Mouse (Mus musculus) testis, adult 2 months (tissue): Measurements from ENCODE around the gene 1700018B08Rik. TPM values are rescaled to one million over a fixed set of nuclear protein-coding genes. Genes with fewer than 3 reads are reported as not detected.

ENCODE experiments used
- H3K27ac ChIP-seq: fragments of 200-500 bp; 2 replicates; pipeline ENCODE4 v1.5.1; 2012; ENCODE audit warnings: low read depth, low read length; ENCODE audit not compliant: control insufficient read depth, insufficient read depth
- H3K27me3 ChIP-seq: fragments of 200-500 bp; 2 replicates; pipeline ENCODE4 v1.6.1; 2012; ENCODE audit warnings: mild to moderate bottlenecking, low read length, moderate library complexity; ENCODE audit not compliant: control insufficient read depth, insufficient read depth
- H3K36me3 ChIP-seq: fragments of 200-500 bp; 2 replicates; pipeline ENCODE4 v1.6.1; 2012; ENCODE audit warnings: mild to moderate bottlenecking, low read length; ENCODE audit not compliant: control insufficient read depth, insufficient read depth
- H3K4me1 ChIP-seq: fragments of 200-500 bp; 2 replicates; pipeline ENCODE4 v1.6.1; 2012; ENCODE audit warnings: low read length; ENCODE audit not compliant: control insufficient read depth, insufficient read depth
- H3K4me3 ChIP-seq: fragments of 200-500 bp; 2 replicates; pipeline ENCODE4 v1.5.1; 2012; ENCODE audit warnings: low read depth, mild to moderate bottlenecking, low read length, moderate library complexity, mixed read lengths; ENCODE audit not compliant: control insufficient read depth
- CTCF ChIP-seq: fragments of 200-500 bp; IDR thresholded peaks from 2 replicates; pipeline ENCODE4 v1.5.1; 2012; ENCODE audit warnings: low read depth, mild to moderate bottlenecking, inconsistent platforms, low read length, moderate library complexity; ENCODE audit not compliant: control insufficient read depth, insufficient read depth, insufficient replicate concordance
- POLR2A ChIP-seq: fragments of 200-500 bp; IDR thresholded peaks from 2 replicates; pipeline ENCODE4 v1.6.1; 2012; ENCODE audit warnings: low read depth, mild to moderate bottlenecking, inconsistent platforms, low read length, moderate library complexity; ENCODE audit not compliant: control insufficient read depth
- polyA plus RNA-seq: library from polyadenylated mRNA; depleted of rRNA; stranded (reverse); fragments of >200 nt; gene quantifications from 2 replicates; pipeline ENCODE4 v1.2.3, GENCODE M21; 2012; rRNA removed

1700018B08Rik gene
- polyA plus RNA-seq, 1 experiment = 438 TPM

DNA sequence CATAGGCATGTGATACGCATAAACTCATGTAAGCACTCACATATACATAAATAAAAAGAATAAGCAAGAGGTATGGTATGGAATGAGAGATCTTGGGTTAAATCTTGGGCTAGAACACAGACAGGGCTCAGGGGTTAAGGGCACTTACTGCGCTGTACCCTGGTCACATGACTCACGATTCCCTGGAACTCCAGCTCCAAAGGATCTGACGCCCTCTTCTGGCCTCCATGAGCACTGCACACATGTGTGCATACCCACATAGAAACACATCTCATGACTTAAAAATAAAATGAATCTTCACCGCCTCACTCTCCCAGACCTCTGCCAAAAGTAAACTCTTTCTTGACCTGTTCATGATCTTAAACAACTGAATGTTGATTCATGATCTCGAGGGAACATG lies 46.5 kb downstream of the 1700018B08Rik start:
- H3K4me1 ChIP-seq = no peaks in the 10 kb centered on the region
- no peak overlapping the region for H3K4me3 ChIP-seq
- no peaks in the 10 kb centered on the region for H3K27me3 ChIP-seq
- no peaks in the 10 kb centered on the region for H3K36me3 ChIP-seq
- H3K27ac ChIP-seq = no peak overlapping the region
- no peak for TF ChIP-seq POLR2A
- peak; percentile 34; the same call in 1 of the 2 replicates for TF ChIP-seq CTCF

GRCm38 (mm10) chr8:121491633-121492032 lies 52.5 kb downstream of the 1700018B08Rik start:
- H3K4me1 ChIP-seq = no peaks in the 10 kb centered on the region
- H3K36me3 ChIP-seq = no peaks in the 10 kb centered on the region
- no peak overlapping the region for H3K4me3 ChIP-seq
- H3K27ac ChIP-seq = no peak overlapping the region
- H3K27me3 ChIP-seq = no peaks in the 10 kb centered on the region
- TF ChIP-seq POLR2A (no peak), CTCF (no peak)

GRCm38 (mm10) chr8:121484072-121484782 lies 59.9 kb downstream of the 1700018B08Rik start:
- TF ChIP-seq CTCF (no peak), POLR2A (no peak)
- Histone ChIP-seq H3K27me3 (no peaks in the 10 kb centered on the region), H3K27ac (peak overlapping the region; percentile 56), H3K4me1 (peaks cover 17% of the 10 kb centered on the region), H3K36me3 (no peaks in the 10 kb centered on the region), H3K4me3 (peak overlapping the region; percentile 76)

Other genes starting within 250 kb of the 1700018B08Rik start
- gene Fbxo31, start 34.5 kb upstream of the 1700018B08Rik start, polyA plus RNA-seq = 6.1 and 6.8 TPM in 2 replicates
- gene Map1lc3b, start 46.0 kb upstream of the 1700018B08Rik start, polyA plus RNA-seq = 22.6 and 26.5 TPM in 2 replicates
- 10.9 and 11.0 TPM in 2 replicates for gene Zcchc14, start 108.6 kb upstream of the 1700018B08Rik start, polyA plus RNA-seq
- 3.1 and 3.3 TPM in 2 replicates for gene Jph3, start 185.3 kb upstream of the 1700018B08Rik start, polyA plus RNA-seq